Mouse (Mus musculus) stomach, postnatal 0 days (tissue): ENCODE measurements around the gene Polr2h.

Experiments used
- CTCF ChIP-seq: IDR thresholded peaks from 2 replicates; pipeline ENCODE4 v1.5.1; 2016; ENCODE audit warnings: antibody characterized with exemption, low read depth, mild to moderate bottlenecking, moderate library complexity
- EP300 ChIP-seq: optimal IDR thresholded peaks from 2 replicates; pipeline ENCODE3; 2016; ENCODE audit warnings: antibody characterized with exemption

- TF ChIP-seq EP300: no peak
- no peak for TF ChIP-seq CTCF
These were observed 12.8 kb downstream of the Polr2h start for GRCm38 (mm10) chr16:20730293-20730711.
